Comparison of ENCODE assay signal across 17 mouse cellular contexts in the genomic region with DNA sequence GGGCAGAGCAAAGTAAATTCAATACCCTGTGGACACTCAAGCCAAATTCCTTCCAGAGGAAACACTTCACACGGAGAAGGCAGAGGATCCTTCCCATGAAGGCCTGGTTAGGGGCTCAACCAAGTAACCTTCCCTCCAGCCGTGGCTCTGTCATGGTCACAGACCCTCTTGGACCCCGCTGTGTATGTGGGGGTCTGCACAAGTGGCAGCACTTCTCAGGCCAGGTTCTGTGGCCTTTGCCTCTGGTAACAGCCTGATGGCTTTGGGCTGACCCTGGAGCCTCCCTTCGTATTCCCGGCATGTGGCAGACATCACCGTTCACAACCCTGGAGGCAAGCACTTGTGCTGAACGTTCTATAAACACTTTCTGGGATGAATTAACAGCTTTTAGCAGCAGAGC. TPM values are rescaled to one million over a fixed set of nuclear protein-coding genes. Genes with fewer than 3 reads are reported as not detected.
"Had no signal": no experiment of that assay in that cellular context is flagged by ENCODE, and none has a peak within 500 bp of the region (broad histone marks: within the 10 kb centered on the region; RNA-seq: fewer than 3 reads in every experiment).

No protein-coding gene starts in this region.

- H3K9me3 ChIP-seq: limb, embryonic 15.5 days; liver, embryonic 12.5 days; liver, embryonic 15.5 days; lung, embryonic 15.5 days; midbrain, embryonic 12.5 days; midbrain, embryonic 15.5 days; neural tube, embryonic 12.5 days; neural tube, embryonic 15.5 days had no signal

- H3K4me3 ChIP-seq: limb, embryonic 15.5 days; liver, embryonic 12.5 days; liver, embryonic 15.5 days; lung, embryonic 15.5 days; midbrain, embryonic 12.5 days; midbrain, embryonic 15.5 days; neural tube, embryonic 12.5 days; neural tube, embryonic 15.5 days had no signal

- H3K27ac ChIP-seq: limb, embryonic 15.5 days; liver, embryonic 12.5 days; liver, embryonic 15.5 days; lung, embryonic 15.5 days; macrophage; midbrain, embryonic 12.5 days; midbrain, embryonic 15.5 days; neural tube, embryonic 12.5 days; neural tube, embryonic 15.5 days had no signal

- ATAC-seq: liver, embryonic 12.5 days; midbrain, embryonic 15.5 days had no signal

- DNase-seq: kidney, adult 18-20 months; kidney, adult 9 months; kidney, postnatal 14 days; kidney, postnatal 4 days; lung, adult 18-20 months; lung, postnatal 14 days; right cerebral cortex, postnatal 25 days; thymus, postnatal 25 days had no signal

- H3K36me3 ChIP-seq: limb, embryonic 15.5 days; liver, embryonic 12.5 days; liver, embryonic 15.5 days; lung, embryonic 15.5 days; midbrain, embryonic 12.5 days; midbrain, embryonic 15.5 days; neural tube, embryonic 12.5 days; neural tube, embryonic 15.5 days had no signal

- H3K27me3 ChIP-seq: limb, embryonic 15.5 days; liver, embryonic 12.5 days; liver, embryonic 15.5 days; lung, embryonic 15.5 days; midbrain, embryonic 15.5 days; neural tube, embryonic 12.5 days; neural tube, embryonic 15.5 days had no signal

- H3K9ac ChIP-seq: limb, embryonic 15.5 days; liver, embryonic 12.5 days; liver, embryonic 15.5 days; lung, embryonic 15.5 days; midbrain, embryonic 12.5 days; midbrain, embryonic 15.5 days; neural tube, embryonic 12.5 days; neural tube, embryonic 15.5 days had no signal

- H3K4me1 ChIP-seq: limb, embryonic 15.5 days; liver, embryonic 12.5 days; liver, embryonic 15.5 days; lung, embryonic 15.5 days; midbrain, embryonic 12.5 days; midbrain, embryonic 15.5 days; neural tube, embryonic 12.5 days; neural tube, embryonic 15.5 days had no signal

- H3K4me2 ChIP-seq: limb, embryonic 15.5 days; liver, embryonic 12.5 days; liver, embryonic 15.5 days; lung, embryonic 15.5 days; midbrain, embryonic 12.5 days; midbrain, embryonic 15.5 days; neural tube, embryonic 12.5 days; neural tube, embryonic 15.5 days had no signal

RNA-seq across cellular contexts. Expression of gene Adamtsl3, which starts 14.3 kb away (rescaled TPM):
- polyA plus RNA-seq: macrophage had no signal
